Mouse (Mus musculus) retina, postnatal 7 days (tissue): Measurements from ENCODE around the gene Wdr60.
"Not testable (repeated sequence)": the region's sequence is repeated elsewhere in the genome, so short reads cannot be mapped to it uniquely, and the experiment has no call there.

Experiments used
- DNase-seq: peaks from one replicate; pipeline ENCODE4 v3.0.0-alpha.2; 2012; ENCODE audit warnings: low read depth, low spot score

Wdr60 gene

DNA sequence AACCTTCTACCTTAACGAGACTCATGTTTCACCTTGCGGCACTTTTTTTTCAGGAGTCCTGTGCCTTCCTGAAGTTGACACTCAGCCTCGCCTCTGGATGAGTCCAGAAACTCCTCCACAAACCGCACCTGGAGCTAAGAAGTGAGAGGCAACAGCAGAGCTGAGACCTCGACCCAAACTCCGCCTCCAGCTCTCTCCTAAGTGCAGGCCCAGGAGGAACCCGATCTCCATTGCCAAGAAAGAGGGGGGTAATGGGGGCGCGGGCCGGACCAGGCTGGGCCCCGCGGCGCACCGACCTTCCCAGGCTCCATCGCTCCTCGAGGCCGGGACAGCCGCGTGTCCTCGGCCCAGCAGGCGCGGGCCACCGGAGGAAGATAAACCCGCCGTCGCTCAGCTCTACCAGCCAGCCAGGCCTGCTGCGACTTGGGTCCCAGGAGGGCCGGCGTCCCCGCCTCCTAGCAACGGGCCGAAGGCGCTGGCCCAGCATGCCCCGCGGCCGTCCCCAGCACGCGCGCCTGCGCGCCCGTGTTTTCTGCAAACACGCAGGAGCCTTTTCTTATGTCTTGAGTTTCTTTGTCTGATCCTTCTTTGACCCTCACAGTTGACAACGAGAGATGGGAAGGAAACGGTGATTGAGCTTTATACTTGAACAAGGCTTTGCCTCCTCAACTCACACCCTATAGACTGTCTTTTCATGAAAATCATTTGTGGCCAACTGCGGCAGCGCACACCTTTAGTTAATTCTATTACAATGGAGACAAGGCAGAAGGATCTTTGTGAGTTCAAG lies at the start of gene Wdr60:
Gene Wdr60 (minus strand): TSS at position 468 of the 787 bp plus-strand sequence.
- DNase-seq, result peak; percentile 76

DNA sequence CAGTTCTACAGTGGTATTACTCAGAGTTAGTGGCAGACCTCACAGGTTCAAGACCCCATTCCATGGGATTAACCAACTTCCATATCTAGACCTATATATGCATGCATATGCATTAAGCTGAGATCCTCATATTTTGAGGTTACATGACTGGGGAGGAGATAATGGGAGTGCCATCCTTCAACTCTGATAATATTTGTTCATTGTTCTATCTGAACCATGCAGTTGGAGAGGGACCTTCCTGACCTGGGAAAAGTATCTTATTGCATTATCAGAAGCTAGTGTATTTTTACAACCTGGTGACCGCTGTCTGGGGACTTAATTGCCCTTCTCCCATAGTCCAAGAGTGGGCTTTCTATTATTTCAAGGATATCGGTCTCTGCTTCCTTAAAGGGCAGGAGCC lies 45.8 kb upstream of the Wdr60 start:
- no peak for DNase-seq

DNA sequence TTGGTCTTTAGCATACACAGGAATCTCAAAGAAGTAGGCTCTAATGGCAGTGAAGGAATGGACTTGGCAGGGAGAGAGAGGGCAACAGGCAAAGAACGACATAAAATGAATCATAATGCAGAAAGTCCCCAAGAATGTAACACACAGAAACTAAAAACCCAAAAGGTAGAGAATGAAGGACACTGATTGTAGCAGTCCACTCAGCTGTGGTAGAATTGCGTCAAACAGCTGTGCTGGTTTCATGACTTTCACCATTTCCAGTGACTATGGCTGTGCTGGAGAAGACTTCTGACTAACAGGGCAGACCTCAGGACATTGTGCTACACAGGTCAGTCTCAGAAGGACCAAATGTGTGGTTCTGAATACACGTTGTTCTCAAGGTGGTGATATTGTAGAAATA lies 45.0 kb upstream of the Wdr60 start:
- DNase-seq, result no peak

DNA sequence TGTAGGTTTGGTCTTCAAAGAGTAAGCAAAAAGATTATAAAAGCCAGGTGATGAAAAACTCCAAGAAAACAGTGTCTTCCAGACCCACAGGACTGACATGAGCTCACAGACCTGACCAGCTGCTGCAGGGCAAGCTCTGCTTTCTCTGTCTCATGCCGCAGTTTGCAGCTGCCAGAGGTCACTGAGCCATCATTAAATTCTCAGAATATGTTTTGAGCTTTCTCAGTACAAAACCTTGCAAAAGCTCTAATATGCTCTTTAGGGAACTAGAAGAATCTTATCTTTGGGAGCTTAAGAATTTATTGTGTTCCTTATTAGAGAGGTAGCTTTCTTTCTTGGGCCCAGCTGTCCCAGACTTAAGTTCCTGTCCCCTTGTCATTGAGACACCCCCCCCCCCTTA lies 43.2 kb upstream of the Wdr60 start:
- DNase-seq, result no peak

DNA sequence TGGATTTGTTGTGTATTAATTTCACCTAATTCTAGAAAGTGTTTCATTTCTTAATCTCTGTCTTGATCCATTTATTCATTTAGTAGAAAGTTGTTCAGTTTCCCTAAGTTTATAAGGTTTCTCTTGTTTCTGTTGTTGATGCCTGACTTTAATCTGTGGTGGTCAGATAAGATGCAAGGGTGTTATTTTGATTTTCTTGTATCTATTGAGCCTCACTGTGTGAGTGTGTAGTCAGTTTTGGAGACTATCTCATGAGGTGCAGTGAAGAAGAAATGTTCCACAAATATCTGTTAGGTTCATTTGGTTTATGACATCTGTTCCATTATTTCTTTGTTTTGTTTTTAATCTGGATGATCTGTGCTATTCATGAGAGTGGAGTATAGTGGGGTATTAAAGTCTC lies 39.4 kb upstream of the Wdr60 start:
- no peak for DNase-seq

DNA sequence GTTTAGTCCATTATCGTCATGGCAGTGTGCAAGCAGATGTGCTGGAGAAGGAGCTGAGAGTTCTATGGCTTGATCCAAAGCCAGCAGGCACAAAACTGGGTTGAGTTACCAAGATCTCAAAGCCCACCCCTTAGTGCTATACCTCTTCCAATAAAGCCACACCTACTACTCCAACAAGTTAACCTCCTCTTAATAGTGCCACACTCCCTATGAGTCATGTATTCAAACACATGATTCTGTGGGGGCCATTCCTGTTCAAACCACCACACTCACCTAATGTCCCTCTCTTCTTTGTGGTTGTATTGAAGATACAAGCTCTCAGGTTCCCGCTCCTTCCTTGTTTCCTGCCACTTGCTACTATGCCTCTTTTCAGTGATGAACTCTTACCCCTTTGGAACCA lies 37.1 kb upstream of the Wdr60 start:
- no peak for DNase-seq

DNA sequence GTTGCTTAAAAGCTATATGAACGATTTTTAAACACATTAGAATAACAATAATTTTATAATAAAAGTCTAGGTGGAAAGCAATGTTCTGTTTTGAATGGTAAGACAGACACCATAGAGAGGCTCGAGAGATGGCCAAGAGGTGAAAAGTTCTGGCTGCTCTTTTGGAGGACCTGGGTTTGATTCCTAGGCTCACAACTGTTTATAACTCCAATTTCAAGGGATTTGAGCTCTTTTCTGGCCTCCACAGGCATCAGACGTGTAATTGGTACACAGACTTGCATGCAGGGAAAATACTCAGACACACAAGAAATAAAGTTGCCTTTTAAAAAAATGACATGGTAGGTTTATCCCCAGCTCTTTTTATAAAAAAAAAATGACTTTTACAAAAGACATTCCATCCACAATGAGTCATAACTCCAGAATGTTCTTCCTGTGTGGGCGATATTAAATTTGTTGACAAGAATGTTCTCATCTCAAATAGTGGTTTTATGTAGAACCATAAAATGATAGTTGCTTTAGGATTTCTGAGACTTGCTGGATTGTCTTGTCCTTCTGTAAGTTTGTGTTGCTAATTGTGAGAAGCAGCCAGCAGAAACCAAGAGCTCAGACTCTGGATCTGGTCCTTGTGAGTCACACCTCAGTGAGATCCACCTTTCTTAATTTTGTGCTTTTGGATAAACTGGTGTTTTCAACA lies 30.9 kb upstream of the Wdr60 start:
- no peak for DNase-seq

DNA sequence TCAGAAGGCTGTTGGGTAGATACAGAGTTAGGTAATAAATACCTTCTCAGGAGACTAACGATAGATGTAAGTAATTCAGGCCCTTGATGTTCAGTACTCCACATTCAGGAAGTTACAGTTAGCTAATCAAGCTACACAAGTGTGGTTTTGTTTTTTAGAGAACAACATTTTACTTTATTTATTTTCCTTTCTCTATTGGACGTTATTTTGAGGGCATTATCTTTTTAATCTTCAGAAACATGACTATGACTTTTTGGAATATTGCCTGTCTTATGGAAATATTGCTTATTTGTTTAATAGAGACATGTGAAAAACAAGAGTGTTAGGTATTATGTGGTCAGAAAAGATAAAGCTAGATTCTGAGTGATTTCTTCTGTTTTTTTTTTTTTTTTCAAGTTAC lies 30.4 kb upstream of the Wdr60 start:
- no peak for DNase-seq

DNA sequence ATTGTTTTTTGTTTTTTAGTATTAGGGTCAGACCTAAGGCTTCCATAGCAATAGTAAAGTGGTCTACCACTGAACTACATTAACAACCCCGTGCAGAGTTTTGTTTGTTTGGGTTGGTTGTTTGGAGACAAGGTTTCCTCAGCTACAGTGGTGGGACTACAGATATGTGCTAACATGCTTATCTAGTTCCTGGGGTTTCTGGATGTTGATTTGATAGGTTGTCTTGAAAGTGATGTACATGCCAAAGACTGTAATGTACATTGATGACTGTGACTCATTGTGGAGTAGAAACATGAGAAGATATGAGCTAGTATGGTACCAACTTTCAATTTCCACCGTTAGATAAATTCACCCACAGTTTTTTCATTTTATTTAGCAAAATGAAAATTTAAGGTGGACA lies 20.7 kb upstream of the Wdr60 start:
- no peak for DNase-seq

DNA sequence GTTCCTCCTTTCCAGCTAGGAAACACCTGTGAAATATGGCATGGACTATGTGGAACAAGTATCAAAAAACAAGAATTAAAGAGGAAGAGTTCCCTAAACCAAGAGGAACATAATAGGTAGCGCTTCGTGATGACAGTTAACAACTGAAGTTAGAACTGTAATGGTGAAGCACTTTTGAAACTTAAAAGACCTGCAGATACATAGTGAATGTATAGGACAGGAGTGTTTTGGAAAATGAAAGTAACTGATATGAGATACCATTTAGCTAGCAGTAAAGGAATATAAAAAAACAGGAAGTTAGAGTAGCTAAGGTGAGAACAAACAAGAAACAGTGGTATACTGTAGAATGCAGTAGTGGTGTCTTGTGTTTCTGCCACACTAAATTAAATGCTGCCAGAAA lies 20.0 kb upstream of the Wdr60 start:
- no peak for DNase-seq

DNA sequence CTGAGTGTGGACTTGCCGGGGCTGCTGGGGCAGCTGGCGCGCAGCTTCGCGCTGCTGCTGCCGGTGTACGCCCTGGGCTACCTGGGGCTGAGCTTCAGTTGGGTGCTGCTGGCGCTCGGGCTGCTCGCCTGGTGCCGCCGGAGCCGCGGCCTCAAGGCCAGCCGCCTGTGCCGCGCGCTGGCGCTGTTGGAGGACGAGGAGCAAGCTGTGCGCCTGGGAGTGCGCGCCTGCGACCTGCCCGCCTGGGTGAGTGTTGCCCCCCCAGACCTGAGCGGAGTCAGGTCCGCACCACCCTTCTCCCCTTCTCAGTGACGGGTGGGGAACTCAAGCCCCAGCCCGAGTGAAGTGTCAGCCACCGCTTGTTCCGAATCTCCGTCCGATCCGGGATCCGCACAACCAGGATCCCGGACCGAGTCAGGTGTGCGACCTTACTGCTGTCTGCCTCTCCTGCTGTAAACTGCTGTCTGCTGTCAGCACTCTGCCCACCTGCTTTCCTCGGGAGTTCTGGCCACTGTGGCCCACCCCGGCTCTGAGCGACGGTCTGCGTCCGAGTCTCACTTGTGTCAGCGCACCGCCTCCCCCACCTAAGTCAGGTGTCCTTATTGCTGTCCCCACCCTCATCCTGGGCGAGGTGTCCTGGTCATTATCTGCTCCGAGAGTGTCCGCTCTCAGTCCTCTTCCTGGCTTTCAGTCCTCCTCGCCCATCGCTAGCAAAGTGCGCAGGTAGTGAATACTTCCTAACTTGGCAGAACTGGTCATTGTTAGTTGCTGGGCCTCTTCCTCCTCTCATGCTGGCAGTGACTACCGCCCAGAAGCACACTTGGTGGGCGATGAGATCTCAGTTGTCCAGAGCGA lies 18.8 kb upstream of the Wdr60 start:
- DNase-seq, result peak; percentile 8

DNA sequence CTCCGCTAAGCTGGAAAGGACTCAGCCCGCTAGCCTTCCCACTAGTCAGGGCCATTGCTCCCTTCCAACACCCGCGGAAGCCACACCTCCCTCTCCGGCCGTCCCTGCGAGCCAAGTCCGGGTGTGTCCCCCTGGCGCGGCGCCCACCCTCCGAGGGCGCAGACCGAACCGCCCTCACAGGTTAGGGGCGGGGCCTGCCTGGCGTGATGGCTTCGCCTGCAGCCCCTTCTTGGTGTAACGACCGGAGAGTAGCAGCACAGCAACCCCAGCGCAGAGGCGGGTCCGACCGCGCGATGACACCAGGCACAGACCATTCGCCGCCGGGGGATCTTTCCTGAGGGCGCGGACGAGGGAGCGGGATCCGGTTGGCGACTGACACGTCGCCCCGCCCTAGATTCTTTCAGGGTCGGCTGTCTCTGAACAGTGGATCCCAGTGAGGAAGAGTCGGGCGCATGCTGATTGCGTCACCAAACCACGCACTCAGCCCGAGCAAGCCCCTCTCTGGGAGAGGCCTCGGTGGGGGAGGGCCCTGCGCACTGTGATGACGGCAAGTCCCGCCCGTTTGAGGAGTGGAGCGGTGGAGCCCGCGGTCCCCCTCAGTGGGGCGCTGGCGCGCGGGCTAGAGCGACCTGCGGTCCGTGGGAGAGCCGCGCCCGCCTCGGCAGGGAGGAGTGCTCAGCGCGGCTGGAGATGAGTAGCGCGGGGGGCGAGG lies 18.0 kb upstream of the Wdr60 start, which contains the start of gene Esyt2:
Gene Esyt2 (plus strand): TSS at position 544 of the 712 bp plus-strand sequence.
- DNase-seq, result peak; percentile 97

DNA sequence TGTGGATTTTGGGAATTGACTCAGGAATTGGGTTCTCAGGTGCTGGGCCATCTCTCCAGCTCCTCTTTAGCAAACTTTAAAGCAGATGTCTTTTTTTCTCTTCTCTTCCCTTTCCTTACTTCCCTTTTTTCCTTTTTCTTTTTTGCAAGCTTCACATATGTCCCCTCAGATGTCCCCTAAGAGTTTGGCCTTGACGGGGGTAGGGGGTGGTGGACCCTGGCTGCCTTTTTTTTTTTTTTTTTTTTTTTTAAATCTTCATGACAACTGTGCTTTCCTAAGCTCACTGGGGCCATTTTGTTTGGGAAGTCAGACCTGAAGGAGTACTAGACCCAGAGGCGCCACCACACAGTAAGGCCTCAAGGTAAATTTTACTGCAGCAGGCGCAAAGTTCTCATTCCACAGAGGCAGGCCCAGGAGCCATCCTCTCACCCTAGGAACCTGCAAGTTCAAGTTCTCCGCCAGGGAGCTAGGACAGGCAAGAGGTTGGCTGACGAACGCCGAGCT lies 17.4 kb upstream of the Wdr60 start:
- DNase-seq, result no peak

DNA sequence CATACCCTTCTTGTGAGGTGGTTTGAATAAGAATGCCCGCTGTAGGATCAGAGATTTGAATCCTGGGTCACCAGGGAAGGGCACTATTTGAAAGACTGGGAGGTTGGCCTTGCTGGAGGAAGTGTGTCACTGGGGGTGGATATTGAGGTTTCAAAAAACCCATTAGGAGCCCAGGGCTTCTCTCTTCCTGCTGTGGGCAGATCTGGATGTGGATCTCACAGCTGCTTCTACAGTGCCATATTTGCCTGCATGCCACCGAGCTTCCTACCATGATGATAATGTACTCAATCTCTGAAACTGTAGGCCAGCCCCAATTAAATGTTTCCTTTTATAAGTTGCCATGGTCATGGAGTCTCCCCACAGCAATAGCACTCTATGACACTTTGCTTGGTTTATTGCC lies 16.4 kb upstream of the Wdr60 start:
- DNase-seq, result no peak

DNA sequence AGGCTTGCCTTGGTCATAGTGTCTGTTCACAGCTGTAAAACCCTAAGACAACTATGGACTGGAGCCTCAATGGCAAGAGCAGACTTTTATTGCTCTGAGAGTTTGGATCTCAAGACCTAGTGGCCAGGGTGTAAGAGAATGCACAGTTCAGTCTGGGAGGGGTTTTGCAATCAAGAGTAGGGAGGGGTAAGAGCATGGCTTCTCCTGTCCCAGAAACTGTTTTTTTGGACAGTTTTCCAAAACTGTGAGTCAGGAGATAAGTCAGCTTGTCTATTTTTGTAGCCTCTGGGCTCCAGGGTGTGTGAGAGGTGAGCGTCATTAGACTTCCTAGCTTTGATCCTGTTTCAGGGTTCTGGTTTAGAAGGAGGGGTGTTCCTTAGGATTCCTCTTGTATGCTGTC lies 15.7 kb upstream of the Wdr60 start:
- no peak for DNase-seq

DNA sequence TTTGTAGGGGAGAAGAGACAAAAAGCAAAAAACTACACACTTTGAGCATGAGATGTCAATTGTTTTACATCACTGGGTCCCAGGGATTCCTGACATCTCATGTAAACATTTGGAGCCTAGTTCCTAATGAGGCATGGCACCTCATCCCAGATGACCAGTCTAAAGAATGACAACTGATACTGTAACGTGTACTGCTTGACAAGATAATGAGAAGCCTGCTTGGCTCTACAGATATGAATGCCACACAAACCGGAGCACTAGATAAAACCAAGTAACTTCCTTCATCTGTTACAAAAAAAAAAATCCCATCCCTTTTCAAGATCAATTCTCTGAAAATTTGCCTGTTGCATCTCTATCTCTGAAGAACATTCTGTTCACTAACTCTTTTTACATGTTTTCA lies 14.1 kb upstream of the Wdr60 start:
- DNase-seq, result no peak

DNA sequence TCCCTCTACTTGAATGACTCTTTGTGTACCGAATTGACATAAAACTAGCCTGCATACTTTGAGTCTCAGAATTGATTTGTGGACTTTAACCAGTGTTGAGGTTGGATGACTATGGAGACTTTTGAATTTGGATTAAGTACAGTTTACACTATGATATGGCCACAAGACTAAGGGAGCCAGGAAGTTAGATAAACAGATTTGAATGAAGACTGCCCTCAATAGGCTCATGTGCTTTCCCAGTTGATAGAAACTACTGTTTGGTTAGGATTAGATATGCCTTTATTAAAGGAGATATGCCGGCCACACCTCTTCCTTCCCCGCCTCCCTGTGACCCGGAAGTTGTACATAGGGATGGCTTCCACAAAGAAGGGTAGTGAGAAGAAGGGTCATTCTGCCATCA lies 12.8 kb upstream of the Wdr60 start:
- DNase-seq, result no peak

DNA sequence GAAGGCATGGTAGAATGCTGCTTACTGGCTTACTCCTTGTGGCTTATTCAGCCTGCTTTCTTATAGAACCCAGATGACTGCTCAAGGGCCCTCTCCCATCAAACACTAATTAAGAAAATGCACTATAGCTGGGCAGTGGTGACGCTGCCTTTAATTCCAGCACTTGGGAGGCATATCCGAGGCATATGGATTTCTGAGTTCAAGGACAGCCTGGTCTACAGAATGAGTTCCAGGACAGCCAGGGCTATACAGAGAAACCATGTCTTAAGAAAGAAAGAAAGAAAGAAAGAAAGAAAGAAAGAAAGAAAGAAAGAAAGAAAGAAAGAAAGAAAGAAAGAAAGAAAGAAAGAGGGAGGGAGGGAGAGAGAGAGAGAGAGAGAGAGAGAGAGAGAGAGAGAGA lies 12.3 kb upstream of the Wdr60 start, which contains the start of gene Gm11027:
Gene Gm11027 (plus strand): TSS at position 301 of the 400 bp plus-strand sequence.
- not testable (repeated sequence) for DNase-seq

DNA sequence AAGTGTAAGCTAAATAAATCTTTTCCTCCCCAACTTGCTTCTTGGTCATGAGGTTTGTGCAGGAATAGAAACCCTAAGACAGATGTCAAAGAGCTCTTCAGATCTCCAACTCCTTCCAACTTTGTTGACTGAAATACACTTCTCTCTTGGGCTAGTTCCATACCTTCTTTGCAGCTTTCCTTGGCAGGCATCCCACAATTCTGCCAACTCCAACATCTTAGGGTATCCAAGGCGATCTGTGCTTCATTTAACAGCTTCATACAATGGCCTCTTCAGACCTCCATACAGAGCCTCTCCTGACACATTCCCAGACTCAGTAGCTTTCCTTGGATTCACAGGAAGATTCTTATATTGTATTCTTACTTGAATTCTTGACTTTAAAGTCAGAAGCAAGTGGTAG lies 10.9 kb upstream of the Wdr60 start:
- no peak for DNase-seq

DNA sequence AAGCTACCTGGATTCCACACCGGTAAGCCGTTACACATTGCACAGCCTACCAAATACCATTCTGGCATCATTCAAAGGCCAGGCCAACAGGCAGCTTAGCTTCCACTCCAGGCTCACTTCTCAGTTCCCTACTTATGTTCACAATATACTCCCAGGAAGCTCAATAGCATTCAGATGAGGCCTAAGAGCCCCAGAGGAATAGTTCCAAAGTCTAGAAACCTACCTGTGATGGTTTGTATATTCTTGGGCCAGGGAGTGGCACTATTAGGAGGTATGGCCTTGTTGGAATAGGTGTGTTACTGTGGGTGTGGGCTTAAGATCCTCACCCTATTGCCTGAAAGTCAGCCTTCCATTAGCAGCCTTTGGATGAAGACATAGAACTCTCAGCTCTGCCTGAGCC lies 8.2 kb upstream of the Wdr60 start:
- no peak for DNase-seq

DNA sequence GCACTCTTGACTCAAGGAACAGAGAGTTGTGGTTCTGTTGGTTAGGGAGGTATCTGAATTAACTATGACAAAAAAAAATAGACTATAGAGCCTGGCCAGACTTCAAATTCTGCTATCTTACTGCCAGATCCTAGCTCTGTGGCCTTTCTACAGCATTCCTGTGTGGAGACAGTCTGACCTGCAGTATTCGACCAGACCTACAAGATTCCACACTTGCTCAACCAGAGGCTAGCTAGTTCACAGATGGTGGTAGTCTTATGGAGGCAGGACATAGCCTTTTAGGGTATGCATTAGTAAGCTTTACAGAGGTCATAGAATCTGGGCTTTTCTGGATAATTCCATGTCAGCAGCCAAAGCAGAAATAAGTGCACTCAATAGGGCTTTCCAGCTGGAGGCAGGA lies 7.7 kb upstream of the Wdr60 start:
- no peak for DNase-seq
